Mouse (Mus musculus): ENCODE data around the gene Slc3a1. TPM values are rescaled to one million over a fixed set of nuclear protein-coding genes. Genes with fewer than 3 reads are reported as not detected.

The Slc3a1 gene
- polyA plus RNA-seq, 1 experiment from 2014 or later, result 0.25 TPM

DNA sequence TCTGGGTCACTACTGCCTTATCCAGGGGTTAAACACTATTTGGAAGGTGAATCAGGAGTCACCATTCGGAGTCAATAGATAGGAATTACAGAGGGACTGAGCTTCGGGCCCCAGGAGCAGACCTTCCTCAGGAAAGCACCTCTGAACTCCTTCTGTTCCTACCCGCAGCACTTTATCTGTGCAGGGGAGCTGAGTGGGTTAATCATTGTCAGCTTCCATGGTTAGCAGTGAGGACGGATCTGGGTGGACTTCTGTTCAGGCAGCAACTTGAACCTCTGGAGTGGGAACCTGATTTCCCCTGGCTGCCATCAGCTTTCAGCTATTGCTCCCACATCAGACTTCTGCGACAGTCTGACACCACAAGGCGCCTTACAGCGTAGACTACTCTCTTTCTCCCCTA, 12.7 kb downstream of the Slc3a1 start:
- no peak overlapping the region for H3K27ac ChIP-seq
- 88% methylated on average over 7 of the region's 7 CpGs for WGBS
- no peak for DNase-seq (ENCODE audit: extremely low spot score, low spot score)

DNA sequence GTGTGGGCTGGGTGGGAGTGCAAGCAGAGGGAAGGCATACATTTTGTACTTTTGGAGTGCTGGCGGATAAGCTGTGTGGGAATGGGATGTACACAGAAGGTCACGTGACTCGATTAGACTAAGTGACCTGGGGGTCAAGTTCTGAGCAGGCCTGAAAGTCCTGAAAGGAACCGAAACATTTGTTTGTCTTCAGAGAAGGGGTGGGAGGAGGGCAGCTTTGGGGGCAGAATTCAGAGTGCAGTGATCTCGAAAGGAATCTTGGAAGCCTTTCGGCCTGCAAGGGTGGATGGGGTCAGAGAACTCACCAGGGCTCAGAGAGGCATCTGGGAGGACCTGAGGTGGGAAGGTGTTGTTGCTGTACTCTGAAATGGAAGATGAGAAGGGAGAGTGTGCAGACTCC, 14.2 kb downstream of the Slc3a1 start:
- WGBS, result 76% methylated on average over 6 of the region's 6 CpGs
- Histone ChIP-seq H3K4me1 (peaks cover 5% of the 10 kb centered on the region; the same call in 1 of the 2 replicates), H3K27ac (no peak overlapping the region), H3K9me3 (no peaks in the 10 kb centered on the region), H3K4me3 (no peak overlapping the region), H3K36me3 (replicated peaks) (no peaks in the 10 kb centered on the region), H3K27me3 (ENCODE audit: poor library complexity, severe bottlenecking) (no peaks in the 10 kb centered on the region)
- DNase-seq (ENCODE audit: extremely low spot score, low spot score), result no peak

More for the DNA sequence above, 12.7 kb downstream of the Slc3a1 start:
- H3K4me1 ChIP-seq, result peaks cover 5% of the 10 kb centered on the region; the same call in 1 of the 2 replicates
- no peaks in the 10 kb centered on the region for H3K9me3 ChIP-seq
- no peak overlapping the region for H3K4me3 ChIP-seq
- H3K36me3 ChIP-seq (replicated peaks), result no peaks in the 10 kb centered on the region
- no peaks in the 10 kb centered on the region for H3K27me3 ChIP-seq (ENCODE audit: poor library complexity, severe bottlenecking)

DNA sequence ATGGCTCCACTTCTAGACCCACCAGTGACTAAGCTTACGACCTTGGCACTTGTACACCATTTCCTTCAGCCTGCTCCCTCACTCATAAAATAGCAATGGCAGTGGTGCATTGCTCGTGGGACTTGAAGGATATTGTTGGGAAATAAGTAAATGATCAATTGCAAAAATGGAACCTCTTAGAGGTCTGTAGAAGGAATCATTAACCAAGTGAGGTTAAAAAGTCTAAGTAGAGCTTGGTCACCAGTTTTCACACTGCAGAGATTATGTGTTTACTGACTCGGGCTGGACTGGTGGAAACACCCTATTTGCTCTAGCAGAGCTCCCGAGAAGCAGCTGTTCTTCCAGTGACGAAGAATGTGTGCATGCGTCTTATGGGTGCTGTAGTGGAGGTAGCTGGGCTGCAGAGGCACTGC, 15.2 kb downstream of the Slc3a1 start:
- H3K27ac ChIP-seq, result no peak overlapping the region
- H3K27me3 ChIP-seq (ENCODE audit: poor library complexity, severe bottlenecking), result no peaks in the 10 kb centered on the region
- H3K36me3 ChIP-seq (replicated peaks), result no peaks in the 10 kb centered on the region
- peaks cover 5% of the 10 kb centered on the region; the same call in 1 of the 2 replicates for H3K4me1 ChIP-seq
- H3K9me3 ChIP-seq, result no peaks in the 10 kb centered on the region
- 81% methylated on average over 6 of the region's 6 CpGs for WGBS
- no peak overlapping the region for H3K4me3 ChIP-seq
- no peak for DNase-seq (ENCODE audit: extremely low spot score, low spot score)

DNA sequence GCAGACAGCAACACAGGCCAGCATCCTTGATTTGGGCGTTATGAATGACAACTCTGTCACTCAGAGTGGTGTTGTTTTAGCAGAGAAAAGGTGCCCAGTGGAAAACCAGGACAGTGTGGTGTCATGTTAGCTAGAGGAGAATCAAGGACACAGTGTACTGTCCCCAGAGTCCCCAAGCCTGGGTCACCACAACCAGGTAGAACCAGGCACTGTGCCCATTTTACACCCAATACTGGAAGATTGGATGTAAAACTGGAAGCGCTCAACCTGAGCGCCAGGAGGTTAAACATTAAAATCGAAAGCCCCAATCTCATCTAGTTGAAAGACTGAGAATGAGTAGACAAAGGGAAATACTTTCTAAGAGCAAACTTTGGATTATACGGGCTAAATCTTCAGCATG, 16.3 kb downstream of the Slc3a1 start:
- 91% methylated on average over 5 of the region's 5 CpGs for WGBS
- Histone ChIP-seq H3K36me3 (replicated peaks) (no peaks in the 10 kb centered on the region), H3K27ac (no peak overlapping the region), H3K27me3 (ENCODE audit: poor library complexity, severe bottlenecking) (no peaks in the 10 kb centered on the region), H3K4me1 (peaks cover 5% of the 10 kb centered on the region; the same call in 1 of the 2 replicates), H3K4me3 (no peak overlapping the region), H3K9me3 (no peaks in the 10 kb centered on the region)
- no peak for DNase-seq (ENCODE audit: extremely low spot score, low spot score)

DNA sequence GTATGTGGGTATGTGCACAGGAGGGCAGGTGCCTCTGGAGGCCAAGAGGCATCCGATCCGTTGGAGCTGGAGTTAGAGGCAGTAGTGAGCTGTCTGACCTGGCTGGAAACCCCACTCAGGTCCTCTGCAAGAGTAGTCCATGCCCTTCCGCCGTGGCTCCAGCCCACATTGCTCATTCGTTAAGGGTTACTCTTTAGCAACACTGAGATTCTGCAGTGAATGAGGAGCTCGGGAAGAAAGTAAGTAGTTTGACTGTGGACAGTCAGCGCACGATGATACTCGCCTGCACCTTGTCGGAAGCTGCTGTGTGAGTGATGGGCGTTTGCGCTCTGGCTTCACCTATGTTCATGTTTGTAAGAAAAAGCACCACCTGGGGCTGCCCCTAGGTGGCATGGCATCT, 17.0 kb downstream of the Slc3a1 start:
- 89% methylated on average over 12 of the region's 12 CpGs for WGBS
- peaks cover 5% of the 10 kb centered on the region; the same call in 1 of the 2 replicates for H3K4me1 ChIP-seq
- H3K27ac ChIP-seq, result no peak overlapping the region
- no peak for DNase-seq (ENCODE audit: extremely low spot score, low spot score)
- no peak overlapping the region for H3K4me3 ChIP-seq
- H3K36me3 ChIP-seq (replicated peaks), result no peaks in the 10 kb centered on the region
- no peaks in the 10 kb centered on the region for H3K9me3 ChIP-seq
- H3K27me3 ChIP-seq (ENCODE audit: poor library complexity, severe bottlenecking), result no peaks in the 10 kb centered on the region

DNA sequence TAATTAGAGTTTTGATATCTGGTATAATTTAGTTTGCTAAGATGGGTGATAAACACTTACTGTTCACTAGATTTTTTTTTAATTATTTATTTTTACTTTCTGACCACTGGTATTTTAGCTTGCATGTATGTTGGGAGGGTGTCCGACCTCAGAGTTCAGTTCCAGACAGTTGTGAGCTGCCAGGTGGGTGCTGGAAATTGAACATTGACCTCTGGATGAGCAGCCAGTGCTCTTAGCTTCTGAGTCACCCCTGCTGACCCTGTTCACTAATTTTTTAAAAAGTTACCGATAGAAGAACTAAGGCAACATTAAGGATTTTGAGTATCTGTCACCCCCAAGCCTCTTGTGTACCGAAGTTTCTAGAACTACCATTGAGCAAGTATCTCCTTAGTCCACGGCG, 20.2 kb downstream of the Slc3a1 start:
- DNase-seq (ENCODE audit: extremely low spot score, low spot score), result no peak
- no peak overlapping the region for H3K4me3 ChIP-seq
- no peaks in the 10 kb centered on the region for H3K36me3 ChIP-seq (replicated peaks)
- H3K4me1 ChIP-seq, result no peaks in the 10 kb centered on the region
- WGBS, result 93% methylated on average over 5 of the region's 5 CpGs
- H3K27me3 ChIP-seq (ENCODE audit: poor library complexity, severe bottlenecking), result no peaks in the 10 kb centered on the region
- H3K27ac ChIP-seq, result no peak overlapping the region
- no peaks in the 10 kb centered on the region for H3K9me3 ChIP-seq

DNA sequence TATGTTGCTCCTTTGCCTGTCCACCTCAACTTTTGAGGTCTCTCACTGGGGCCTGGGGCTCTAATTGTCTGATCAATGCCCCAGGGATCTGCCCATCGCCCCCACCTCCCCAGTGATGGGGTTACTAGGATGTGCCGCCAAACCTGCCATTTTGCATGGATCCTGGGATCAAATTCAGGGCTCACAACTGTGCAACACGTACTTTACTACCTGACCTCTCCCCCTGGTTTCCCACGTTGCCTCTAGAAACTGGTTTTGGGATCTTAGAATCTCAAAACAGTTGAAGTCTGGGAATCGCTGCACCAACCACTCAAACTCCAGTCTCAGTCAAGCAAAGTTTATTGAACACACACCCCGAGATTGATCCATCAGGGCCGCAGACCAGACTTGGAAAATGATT, 30.1 kb downstream of the Slc3a1 start:
- DNase-seq (ENCODE audit: extremely low spot score, low spot score), result no peak
- H3K27ac ChIP-seq, result no peak overlapping the region
- 0 out of 2 replicates have a peak, but pooled peaks cover 5% of the 10 kb centered on the region for H3K4me1 ChIP-seq
- H3K36me3 ChIP-seq (replicated peaks), result peaks cover 14% of the 10 kb centered on the region
- no peaks in the 10 kb centered on the region for H3K27me3 ChIP-seq (ENCODE audit: poor library complexity, severe bottlenecking)
- 88% methylated on average over 7 of the region's 7 CpGs for WGBS
- H3K4me3 ChIP-seq, result no peak overlapping the region
- H3K9me3 ChIP-seq, result no peaks in the 10 kb centered on the region

DNA sequence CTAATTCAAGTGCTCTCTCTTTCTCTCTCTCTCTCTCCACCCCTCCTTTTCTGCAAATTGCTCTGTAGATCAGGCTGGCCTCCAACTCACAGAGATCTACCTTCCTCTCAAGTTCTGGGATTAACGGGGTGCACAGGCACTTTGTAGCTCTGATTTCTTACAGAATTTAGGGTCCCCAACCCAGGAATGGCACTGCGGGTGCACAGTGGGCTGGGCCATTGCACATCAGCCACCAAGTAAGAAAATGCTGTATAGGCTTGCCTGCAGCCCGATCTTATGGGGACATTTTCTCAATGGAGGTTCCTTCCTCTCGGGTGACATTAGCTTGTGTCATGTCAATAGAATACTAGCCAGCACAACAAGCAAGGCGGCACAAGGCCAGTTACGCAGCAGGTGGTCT, 31.0 kb downstream of the Slc3a1 start:
- no peaks in the 10 kb centered on the region for H3K27me3 ChIP-seq (ENCODE audit: poor library complexity, severe bottlenecking)
- DNase-seq (ENCODE audit: extremely low spot score, low spot score), result no peak
- no peaks in the 10 kb centered on the region for H3K9me3 ChIP-seq
- H3K27ac ChIP-seq, result no peak overlapping the region
- H3K4me1 ChIP-seq, result 0 out of 2 replicates have a peak, but pooled peaks cover 5% of the 10 kb centered on the region
- WGBS, result 89% methylated on average over 6 of the region's 6 CpGs
- peaks cover 22% of the 10 kb centered on the region for H3K36me3 ChIP-seq (replicated peaks)
- H3K4me3 ChIP-seq, result no peak overlapping the region

DNA sequence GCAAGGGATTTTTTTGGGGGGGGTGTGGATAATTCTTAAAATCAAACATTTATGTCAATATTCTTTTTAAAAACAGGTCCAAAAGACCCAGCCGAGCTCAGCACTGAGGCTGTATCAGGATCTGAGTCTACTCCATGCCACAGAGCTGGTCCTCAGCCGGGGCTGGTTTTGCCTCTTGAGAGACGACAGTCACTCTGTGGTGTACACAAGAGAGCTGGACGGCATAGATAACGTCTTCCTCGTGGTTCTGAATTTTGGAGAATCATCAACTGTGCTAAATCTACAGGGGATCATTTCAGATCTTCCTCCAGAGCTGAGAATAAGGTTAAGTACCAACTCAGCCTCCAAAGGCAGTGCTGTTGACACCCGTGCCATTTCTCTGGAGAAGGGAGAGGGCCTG, 35.4 kb downstream of the Slc3a1 start:
- no peak for DNase-seq (ENCODE audit: extremely low spot score, low spot score)
- peaks cover 63% of the 10 kb centered on the region for H3K36me3 ChIP-seq (replicated peaks)
- WGBS, result 93% methylated on average over 7 of the region's 7 CpGs
- no peaks in the 10 kb centered on the region for H3K9me3 ChIP-seq
- no peak overlapping the region for H3K4me3 ChIP-seq
- H3K27me3 ChIP-seq (ENCODE audit: poor library complexity, severe bottlenecking), result no peaks in the 10 kb centered on the region
- 0 out of 2 replicates have a peak, but pooled peaks cover 5% of the 10 kb centered on the region for H3K4me1 ChIP-seq
- H3K27ac ChIP-seq, result no peak overlapping the region

DNA sequence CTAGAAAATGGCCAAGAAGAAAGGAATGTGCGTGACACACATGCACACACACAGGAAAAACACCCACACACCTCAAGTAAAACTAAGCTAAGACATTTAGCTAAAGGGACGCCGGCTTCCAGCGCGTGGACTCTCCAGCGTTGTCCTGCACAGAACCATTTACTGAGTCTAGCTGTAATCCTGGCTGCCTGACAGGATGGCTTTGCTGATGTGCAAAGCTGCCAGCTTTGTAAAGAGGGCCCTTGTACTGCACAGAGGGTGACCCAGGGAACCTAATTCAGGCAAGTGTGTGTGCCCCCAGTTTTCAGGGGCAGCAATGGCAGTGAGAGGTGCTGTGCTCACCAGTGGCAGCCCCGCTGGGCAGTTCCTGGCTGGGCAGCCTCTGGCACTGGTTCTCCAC, 39.2 kb downstream of the Slc3a1 start:
- no peaks in the 10 kb centered on the region for H3K27me3 ChIP-seq (ENCODE audit: poor library complexity, severe bottlenecking)
- H3K4me3 ChIP-seq, result no peak overlapping the region
- no peaks in the 10 kb centered on the region for H3K9me3 ChIP-seq
- no peak overlapping the region for H3K27ac ChIP-seq
- no peak for DNase-seq (ENCODE audit: extremely low spot score, low spot score)
- peaks cover 92% of the 10 kb centered on the region for H3K36me3 ChIP-seq (replicated peaks)
- WGBS, result 94% methylated on average over 7 of the region's 7 CpGs
- H3K4me1 ChIP-seq, result peaks cover 21% of the 10 kb centered on the region

DNA sequence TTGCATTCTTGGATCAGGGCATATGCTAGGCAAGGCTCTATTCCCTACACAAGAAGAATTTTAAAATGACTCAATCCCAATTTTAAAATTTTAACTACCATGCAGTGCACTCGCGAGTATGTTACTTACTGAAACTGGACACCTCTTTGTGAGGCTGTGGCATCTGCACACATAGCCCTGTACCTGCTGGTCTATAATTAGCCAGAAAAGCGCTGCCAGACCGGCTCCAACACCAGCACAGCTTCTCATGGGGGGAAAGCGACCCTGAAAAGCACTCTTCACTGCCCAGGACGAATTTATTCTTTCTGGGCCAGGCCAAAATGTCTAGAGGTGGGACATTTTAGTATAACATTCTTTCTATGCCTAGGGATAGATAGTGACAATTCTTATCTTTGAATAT, 42.5 kb downstream of the Slc3a1 start:
- no peak for DNase-seq (ENCODE audit: extremely low spot score, low spot score)
- Histone ChIP-seq H3K27me3 (ENCODE audit: poor library complexity, severe bottlenecking) (no peaks in the 10 kb centered on the region), H3K4me3 (no peak overlapping the region), H3K36me3 (replicated peaks) (peaks cover 71% of the 10 kb centered on the region), H3K27ac (no peak overlapping the region), H3K4me1 (peaks cover 38% of the 10 kb centered on the region), H3K9me3 (no peaks in the 10 kb centered on the region)
- 88% methylated on average over 6 of the region's 6 CpGs for WGBS

DNA sequence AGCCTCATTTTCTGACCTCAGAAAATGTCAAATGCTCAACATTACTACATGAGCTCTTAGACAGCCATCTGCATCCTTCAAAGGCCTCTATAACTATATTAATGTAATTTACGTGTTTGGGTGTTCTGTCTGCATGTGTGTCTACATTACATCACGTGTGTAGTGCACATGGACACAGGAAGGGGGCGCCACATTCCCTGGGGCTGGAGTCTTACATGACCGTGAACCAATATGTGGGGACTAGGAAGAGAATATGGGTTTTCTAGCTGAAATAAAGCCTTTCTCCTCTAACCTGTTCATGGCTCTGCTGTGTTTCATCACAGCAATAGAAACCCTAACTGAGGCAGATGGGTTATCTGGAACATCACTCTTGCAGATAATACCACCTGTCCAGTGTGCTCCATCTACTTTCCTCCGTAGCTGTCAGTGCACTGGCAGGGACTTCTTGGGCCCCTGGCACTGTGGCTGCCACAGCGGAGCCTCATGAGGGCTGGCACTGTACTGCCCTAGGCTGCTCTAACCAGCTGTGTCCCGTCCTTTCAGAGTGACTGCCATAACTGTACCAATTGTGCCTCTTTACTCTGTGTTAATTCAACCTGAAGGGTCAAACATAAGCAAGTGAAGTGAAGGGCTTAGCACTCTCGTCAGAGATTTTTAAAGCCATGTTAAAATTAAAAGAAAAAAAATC, 43.1 kb downstream of the Slc3a1 start:
- 95% methylated on average over 8 of the region's 8 CpGs for WGBS
- peaks cover 71% of the 10 kb centered on the region for H3K36me3 ChIP-seq (replicated peaks)
- H3K27ac ChIP-seq, result no peak overlapping the region
- no peaks in the 10 kb centered on the region for H3K9me3 ChIP-seq
- no peaks in the 10 kb centered on the region for H3K27me3 ChIP-seq (ENCODE audit: poor library complexity, severe bottlenecking)
- DNase-seq (ENCODE audit: extremely low spot score, low spot score), result no peak
- H3K4me3 ChIP-seq, result no peak overlapping the region
- H3K4me1 ChIP-seq, result peaks cover 38% of the 10 kb centered on the region

DNA sequence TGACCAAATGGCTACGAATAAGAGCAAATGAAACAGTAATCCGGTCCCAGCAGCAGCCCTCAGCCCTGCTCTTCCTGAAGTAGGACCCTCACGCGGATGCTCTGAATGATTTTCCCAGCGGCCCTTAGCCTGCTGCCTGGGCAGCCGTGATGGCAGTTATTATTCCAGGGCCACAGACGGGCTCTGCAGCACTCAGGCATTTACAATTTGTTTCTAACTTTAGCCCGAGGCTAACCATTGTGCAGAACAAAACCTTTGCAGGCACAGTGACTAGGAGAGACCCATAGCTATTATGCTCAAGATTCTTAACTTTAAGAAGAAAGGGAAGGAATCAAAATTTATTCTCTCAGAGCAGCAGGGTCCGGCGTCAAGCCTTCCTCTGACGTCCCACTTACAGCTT, 44.2 kb downstream of the Slc3a1 start:
- peak overlapping the region; percentile 62 for H3K27ac ChIP-seq
- no peaks in the 10 kb centered on the region for H3K9me3 ChIP-seq
- peak; percentile 26 for DNase-seq (ENCODE audit: extremely low spot score, low spot score)
- H3K4me3 ChIP-seq, result peak overlapping the region; percentile 18; the same call in 1 of the 2 replicates
- H3K4me1 ChIP-seq, result peaks cover 38% of the 10 kb centered on the region
- H3K36me3 ChIP-seq (replicated peaks), result peaks cover 71% of the 10 kb centered on the region
- WGBS, result 43% methylated on average over 11 of the region's 11 CpGs
- no peaks in the 10 kb centered on the region for H3K27me3 ChIP-seq (ENCODE audit: poor library complexity, severe bottlenecking)
